Mouse (Mus musculus) liver, postnatal 0 days (tissue): ENCODE measurements around the gene Wdr73.

Experiments used
- CTCF ChIP-seq: sonication (generic); IDR thresholded peaks from 2 replicates; pipeline ENCODE4 v1.5.1; 2016; ENCODE audit warnings: antibody characterized with exemption, low read depth
- EP300 ChIP-seq: IDR thresholded peaks from 2 replicates; pipeline ENCODE4 v1.6.1; 2016; ENCODE audit warnings: antibody characterized with exemption, low read depth, mild to moderate bottlenecking

- TF ChIP-seq CTCF (no peak), EP300 (no peak)
Observed at GRCm38 (mm10) chr7:80873038-80873437, 28.0 kb downstream of the Wdr73 start.
